7 mouse cellular contexts compared by ENCODE assay signal in the genomic region with DNA sequence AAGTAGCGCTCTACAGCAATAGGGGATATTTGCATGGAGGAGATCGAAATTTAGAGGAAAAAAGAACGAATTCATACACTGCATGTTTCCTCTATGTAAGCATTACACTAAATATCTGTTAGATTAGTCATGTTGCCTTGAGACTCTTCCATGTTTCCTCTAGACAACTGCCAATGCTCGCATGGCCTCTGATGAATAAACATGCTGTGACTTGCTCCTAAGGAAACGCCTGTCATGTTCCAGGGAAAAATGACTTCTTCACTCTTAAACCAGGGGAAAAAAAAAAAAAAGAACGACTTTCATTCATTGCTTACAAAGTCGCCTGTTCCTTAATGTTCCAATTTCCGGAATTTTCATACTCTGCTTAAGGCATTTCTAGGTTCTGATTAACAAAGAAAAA. TPM values are rescaled to one million over a fixed set of nuclear protein-coding genes. Genes with fewer than 3 reads are reported as not detected.
DNase-seq lines count a peak whose midpoint lies in the region; ATAC-seq and TF ChIP-seq lines count a peak whose summit lies in the region.

No protein-coding gene starts in this region.

- 0 out of 2 replicates have a peak, but pooled peaks cover 8% of the 10 kb centered on the region for H3K27me3 ChIP-seq in embryonic facial prominence, embryonic 14.5 days (replicated peaks; ENCODE audit: control insufficient read depth, insufficient read depth, low read length)
- H3K27me3 ChIP-seq in intestine, embryonic 14.5 days (replicated peaks; ENCODE audit: control insufficient read depth, insufficient read depth, low read length) = no peaks in the 10 kb centered on the region
- H3K27me3 ChIP-seq in neural tube, embryonic 13.5 days = peaks cover 38% of the 10 kb centered on the region

- peak overlapping the region; percentile 79; the same call in 1 of the 2 replicates for H3K27ac ChIP-seq in layer of hippocampus, adult 2 months
- no peak overlapping the region for H3K27ac ChIP-seq in embryonic facial prominence, embryonic 14.5 days (replicated peaks; ENCODE audit: low read depth, low read length)
- H3K27ac ChIP-seq in intestine, embryonic 14.5 days (ENCODE audit: low read depth) = no peak overlapping the region
- H3K27ac ChIP-seq in neural tube, embryonic 13.5 days (replicated peaks) = no peak overlapping the region

- H3K4me1 ChIP-seq in embryonic facial prominence, embryonic 14.5 days (ENCODE audit: control insufficient read depth, insufficient read depth, low read length) = peaks cover 3% of the 10 kb centered on the region; the same call in 1 of the 2 replicates
- peaks cover 11% of the 10 kb centered on the region; the same call in 1 of the 2 replicates for H3K4me1 ChIP-seq in intestine, embryonic 14.5 days (replicated peaks; ENCODE audit: control insufficient read depth, insufficient read depth, low read length)
- peaks cover 10% of the 10 kb centered on the region; the same call in 1 of the 2 replicates for H3K4me1 ChIP-seq in neural tube, embryonic 13.5 days (replicated peaks)

- no peak for TF ChIP-seq CTCF in layer of hippocampus, adult 2 months (conservative IDR thresholded peaks at IDR 0.05)

- H3K9me3 ChIP-seq in embryonic facial prominence, embryonic 14.5 days (ENCODE audit: control insufficient read depth, low read length) = no peaks in the 10 kb centered on the region
- H3K9me3 ChIP-seq in intestine, embryonic 14.5 days (ENCODE audit: control insufficient read depth, low read length) = 0 out of 2 replicates have a peak, but pooled peaks cover 3% of the 10 kb centered on the region
- H3K9me3 ChIP-seq in neural tube, embryonic 13.5 days = no peaks in the 10 kb centered on the region

- WGBS in embryonic facial prominence, embryonic 14.5 days = 48% methylated on average over 8 of the region's 8 CpGs
- 41% methylated on average over 8 of the region's 8 CpGs for WGBS in intestine, embryonic 14.5 days
- 57% methylated on average over 8 of the region's 8 CpGs for WGBS in neural tube, embryonic 13.5 days

- peak overlapping the region; percentile 68 for H3K4me3 ChIP-seq in layer of hippocampus, adult 2 months
- H3K4me3 ChIP-seq in embryonic facial prominence, embryonic 14.5 days (ENCODE audit: low read depth, low read length) = peak overlapping the region; percentile 79
- H3K4me3 ChIP-seq in intestine, embryonic 14.5 days (ENCODE audit: low read depth, low read length) = peak overlapping the region; percentile 77
- peak overlapping the region; percentile 70 for H3K4me3 ChIP-seq in neural tube, embryonic 13.5 days

- H3K36me3 ChIP-seq in embryonic facial prominence, embryonic 14.5 days (ENCODE audit: control insufficient read depth, insufficient read depth, low read length) = no peaks in the 10 kb centered on the region
- H3K36me3 ChIP-seq in intestine, embryonic 14.5 days (ENCODE audit: control insufficient read depth, insufficient read depth, low read length) = no peaks in the 10 kb centered on the region
- H3K36me3 ChIP-seq in neural tube, embryonic 13.5 days = no peaks in the 10 kb centered on the region

- no peak overlapping the region for H3K9ac ChIP-seq in embryonic facial prominence, embryonic 14.5 days (ENCODE audit: low read depth, low read length)
- no peak overlapping the region for H3K9ac ChIP-seq in intestine, embryonic 14.5 days (ENCODE audit: low read length)
- H3K9ac ChIP-seq in neural tube, embryonic 13.5 days = no peak overlapping the region

- DNase-seq in layer of hippocampus, adult 2 months (ENCODE audit: low spot score in 2 of 2) = no peak
- DNase-seq in layer of hippocampus, adult 9-10 months (ENCODE audit: low spot score) = no peak
- DNase-seq in embryonic facial prominence, embryonic 14.5 days (ENCODE audit: low spot score) = peak; percentile 65
- DNase-seq in intestine, embryonic 14.5 days (ENCODE audit: low spot score) = no peak
- no peak for DNase-seq in frontal cortex, postnatal 25 days (ENCODE audit: low spot score in 2 of 2)
- DNase-seq in urinary bladder, postnatal 10 days (ENCODE audit: low spot score) = no peak

- H3K4me2 ChIP-seq in embryonic facial prominence, embryonic 14.5 days (ENCODE audit: low read depth, low read length) = peak overlapping the region; percentile 99
- peak overlapping the region; percentile 75 for H3K4me2 ChIP-seq in intestine, embryonic 14.5 days (ENCODE audit: low read length)
- H3K4me2 ChIP-seq in neural tube, embryonic 13.5 days = peak overlapping the region; percentile 95

- no peak for ATAC-seq in embryonic facial prominence, embryonic 14.5 days (ENCODE audit: low read depth)
- ATAC-seq in intestine, embryonic 14.5 days (replicated peaks; ENCODE audit: low FRiP score, low TSS enrichment, low read depth) = no peak
- no peak for ATAC-seq in neural tube, embryonic 13.5 days (ENCODE audit: low read depth)

RNA-seq across cellular contexts. Expression of gene Cobll1, which starts 2.1 kb away (rescaled TPM):
- total RNA-seq in layer of hippocampus, adult 2 months (2021) = 1 to 10 TPM; 6.8 to 8.5 TPM
- polyA plus RNA-seq in embryonic facial prominence, embryonic 14.5 days (2014; fragmentation: Nextera tagmentation; extraction: Ambion mirVana) = 3.5 and 4.1 TPM in 2 replicates
- 19.9 and 20.4 TPM in 2 replicates for polyA plus RNA-seq in intestine, embryonic 14.5 days (2014; fragmentation: Nextera tagmentation; extraction: Ambion mirVana)
- polyA plus RNA-seq in neural tube, embryonic 13.5 days (2015; fragmentation: Nextera tagmentation; extraction: Ambion mirVana) = 3.1 and 3.5 TPM in 2 replicates
